Mouse (Mus musculus): ENCODE results near the gene Olfr610. TPM values are rescaled to one million over a fixed set of nuclear protein-coding genes. Genes with fewer than 3 reads are reported as not detected.

The Olfr610 gene
- polyA plus RNA-seq (2012; ENCODE audit: low replicate concordance) = not detected in 2 replicates

DNA sequence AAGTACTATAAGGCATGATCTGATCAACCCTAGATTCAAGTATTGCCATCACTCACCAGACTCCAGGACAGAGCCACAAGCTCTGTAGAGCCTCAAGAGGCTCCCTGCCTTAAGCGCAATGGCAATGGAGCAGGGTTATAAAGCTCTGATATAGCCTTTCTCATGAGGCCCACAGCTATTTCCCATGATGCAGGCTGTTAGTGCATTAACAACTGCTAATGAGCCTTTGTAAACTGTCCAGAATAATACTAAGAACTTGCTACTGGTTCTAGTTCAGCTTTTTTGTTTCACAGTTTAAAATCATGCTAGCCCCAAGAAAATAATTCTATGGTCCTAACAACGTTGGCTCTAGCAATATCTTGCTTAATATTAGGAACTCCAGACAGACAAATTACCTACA, at the start of gene Olfr610:
Gene Olfr610 (minus strand): TSS at position 101 of the 400 bp plus-strand sequence.

GRCm38 (mm10) chr7:103555779-103556178, 43.9 kb upstream of the Olfr610 start, which contains the start of gene Olfr615:
Gene Olfr615 (plus strand): TSS chr7:103556079.

GRCm38 (mm10) chr7:103547774-103548173, 35.9 kb upstream of the Olfr610 start, which contains the start of gene Olfr613:
Gene Olfr613 (plus strand): TSS chr7:103548074.

GRCm38 (mm10) chr7:103542617-103543016, 30.7 kb upstream of the Olfr610 start, which contains the start of gene Olfr612:
Gene Olfr612 (minus strand): TSS chr7:103542717.

GRCm38 (mm10) chr7:103520746-103521145, 8.8 kb upstream of the Olfr610 start, which contains the start of gene Olfr611:
Gene Olfr611 (minus strand): TSS chr7:103520846.

GRCm38 (mm10) chr7:103497962-103498361, 14.0 kb downstream of the Olfr610 start, which contains the start of gene Olfr609:
Gene Olfr609 (minus strand): TSS chr7:103498062.

DNA sequence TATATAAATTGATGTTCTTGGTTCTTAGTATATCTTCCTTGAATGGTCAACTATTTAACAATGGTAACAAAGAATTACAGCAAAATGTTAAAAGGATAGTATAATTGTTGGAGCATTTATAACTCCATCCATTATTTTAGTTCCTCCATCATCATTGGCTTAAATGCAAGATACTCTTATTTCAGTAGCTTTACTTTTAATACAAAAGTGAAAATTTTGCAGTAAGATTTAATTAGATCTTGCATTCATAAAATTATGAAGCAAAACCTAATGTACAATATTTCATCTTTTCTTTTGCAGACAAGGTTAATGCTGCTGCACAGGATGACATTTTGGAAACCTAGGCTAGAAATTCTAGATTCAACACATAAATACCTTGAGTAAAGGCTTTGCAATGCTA, 42.3 kb downstream of the Olfr610 start, which contains the start of gene Olfr608:
Gene Olfr608 (plus strand): TSS at position 301 of the 400 bp plus-strand sequence.

Other genes with a start within 250 kb of the Olfr610 start
- not detected in 2 replicates for gene Olfr596, start 206.5 kb downstream of the Olfr610 start, polyA plus RNA-seq (2012; ENCODE audit: low replicate concordance)
- not detected in 2 replicates for gene Olfr597, start 195.8 kb downstream of the Olfr610 start, polyA plus RNA-seq (2012; ENCODE audit: low replicate concordance)
- gene Olfr598, start 188.6 kb downstream of the Olfr610 start, polyA plus RNA-seq (2012; ENCODE audit: low replicate concordance) = not detected in 2 replicates
- gene Olfr599, start 176.2 kb downstream of the Olfr610 start, polyA plus RNA-seq (2012; ENCODE audit: low replicate concordance) = not detected in 2 replicates
- 0.05 TPM in 1 of 2 replicates, not detected in the other for gene Olfr600, start 162.5 kb downstream of the Olfr610 start, polyA plus RNA-seq (2012; ENCODE audit: low replicate concordance)
- gene Olfr601, start 149.5 kb downstream of the Olfr610 start, polyA plus RNA-seq (2012; ENCODE audit: low replicate concordance) = not detected in 2 replicates
- gene Olfr603, start 125.9 kb downstream of the Olfr610 start, polyA plus RNA-seq (2012; ENCODE audit: low replicate concordance) = not detected in 2 replicates
- gene Usp17lc, start 97.0 kb downstream of the Olfr610 start, polyA plus RNA-seq (2012; ENCODE audit: low replicate concordance) = not detected in 2 replicates
- not detected in 2 replicates for gene Olfr605, start 66.7 kb downstream of the Olfr610 start, polyA plus RNA-seq (2012; ENCODE audit: low replicate concordance)
- gene Olfr606, start 63.1 kb downstream of the Olfr610 start, polyA plus RNA-seq (2012; ENCODE audit: low replicate concordance) = not detected in 2 replicates
- gene Olfr607, start 48.0 kb downstream of the Olfr610 start, polyA plus RNA-seq (2012; ENCODE audit: low replicate concordance) = not detected in 2 replicates
- gene Olfr608, start 42.2 kb downstream of the Olfr610 start, polyA plus RNA-seq (2012; ENCODE audit: low replicate concordance) = not detected in 2 replicates
- not detected in 2 replicates for gene Olfr609, start 14.1 kb downstream of the Olfr610 start, polyA plus RNA-seq (2012; ENCODE audit: low replicate concordance)
- gene Olfr611, start 8.7 kb upstream of the Olfr610 start, polyA plus RNA-seq (2012; ENCODE audit: low replicate concordance) = not detected in 2 replicates
- gene Olfr612, start 30.6 kb upstream of the Olfr610 start, polyA plus RNA-seq (2012; ENCODE audit: low replicate concordance) = not detected in 2 replicates
- not detected in 2 replicates for gene Olfr613, start 36.0 kb upstream of the Olfr610 start, polyA plus RNA-seq (2012; ENCODE audit: low replicate concordance)
- not detected in 2 replicates for gene Olfr615, start 44.0 kb upstream of the Olfr610 start, polyA plus RNA-seq (2012; ENCODE audit: low replicate concordance)
- not detected in 2 replicates for gene Olfr616, start 57.0 kb upstream of the Olfr610 start, polyA plus RNA-seq (2012; ENCODE audit: low replicate concordance)
- not detected in 2 replicates for gene Olfr617, start 60.9 kb upstream of the Olfr610 start, polyA plus RNA-seq (2012; ENCODE audit: low replicate concordance)
- not detected in 2 replicates for gene Olfr618, start 78.0 kb upstream of the Olfr610 start, polyA plus RNA-seq (2012; ENCODE audit: low replicate concordance)
- not detected in 2 replicates for gene Olfr619, start 88.5 kb upstream of the Olfr610 start, polyA plus RNA-seq (2012; ENCODE audit: low replicate concordance)
- gene Olfr620, start 100.4 kb upstream of the Olfr610 start, polyA plus RNA-seq (2012; ENCODE audit: low replicate concordance) = not detected in 2 replicates
- gene Olfr622, start 130.6 kb upstream of the Olfr610 start, polyA plus RNA-seq (2012; ENCODE audit: low replicate concordance) = not detected in 2 replicates
- gene Olfr623, start 151.6 kb upstream of the Olfr610 start, polyA plus RNA-seq (2012; ENCODE audit: low replicate concordance) = not detected in 2 replicates
- gene Olfr624, start 159.1 kb upstream of the Olfr610 start, polyA plus RNA-seq (2012; ENCODE audit: low replicate concordance) = not detected in 2 replicates
- not detected in 2 replicates for gene Olfr625-ps1, start 170.6 kb upstream of the Olfr610 start, polyA plus RNA-seq (2012; ENCODE audit: low replicate concordance)
- gene Olfr243, start 202.5 kb upstream of the Olfr610 start, polyA plus RNA-seq (2012; ENCODE audit: low replicate concordance) = not detected in 2 replicates
- not detected in 2 replicates for gene Olfr628, start 218.3 kb upstream of the Olfr610 start, polyA plus RNA-seq (2012; ENCODE audit: low replicate concordance)
- gene Olfr629, start 232.8 kb upstream of the Olfr610 start, polyA plus RNA-seq (2012; ENCODE audit: low replicate concordance) = not detected in 2 replicates
- gene Olfr630, start 245.2 kb upstream of the Olfr610 start, polyA plus RNA-seq (2012; ENCODE audit: low replicate concordance) = not detected in 2 replicates